Mouse (Mus musculus) ovary, postnatal 36 days (tissue): ENCODE results near the gene AI837181.

Source experiments
- DNase-seq: peaks from one replicate; pipeline ENCODE4 v3.0.0; 2022; ENCODE audit warnings: low spot score, mixed read lengths

The AI837181 gene

DNA sequence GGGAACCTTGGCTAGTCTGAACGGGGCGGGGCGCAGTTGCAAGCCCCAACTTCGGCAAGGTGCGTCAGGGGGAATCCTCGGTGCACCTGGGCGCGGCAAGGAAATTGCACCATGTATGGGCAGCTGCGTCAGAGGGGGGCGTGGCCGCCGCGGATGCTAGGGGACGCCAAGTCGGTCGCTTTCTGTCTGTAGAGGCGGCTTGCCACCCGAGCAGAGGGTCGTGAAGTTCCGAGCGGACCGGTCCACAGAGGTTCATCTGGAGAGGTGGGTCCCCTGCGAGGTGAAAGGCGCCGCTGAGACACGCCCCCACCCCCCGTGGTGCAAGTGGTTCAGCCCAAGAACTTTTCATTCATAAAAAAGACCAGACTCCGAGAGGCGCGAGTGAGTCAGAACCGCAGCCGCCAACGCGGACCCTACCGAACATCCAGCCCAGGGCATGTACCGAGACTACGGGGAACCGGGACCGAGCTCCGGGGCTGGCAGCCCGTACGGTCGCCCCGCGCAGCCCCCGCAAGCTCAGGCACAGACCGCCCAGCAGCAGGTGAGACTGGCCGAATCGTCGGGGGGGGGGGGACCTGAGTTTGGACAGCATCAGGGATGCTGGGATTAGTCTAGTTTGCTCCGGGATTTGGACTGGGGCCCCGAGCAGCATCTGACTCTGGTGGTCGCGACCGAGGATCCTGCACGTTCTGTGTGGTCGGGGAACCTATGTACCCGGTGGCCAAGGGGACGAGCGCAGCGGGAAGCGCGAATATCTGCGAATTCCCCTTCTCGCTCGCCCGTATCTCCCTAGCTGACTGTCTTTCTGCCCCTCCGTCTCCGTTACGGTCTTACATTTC lies 22.8 kb downstream of the AI837181 start, which contains the start of gene Fosl1:
Gene Fosl1 (plus strand): TSS at position 33 of the 839 bp plus-strand sequence.
- peak; percentile 64 for DNase-seq

DNA sequence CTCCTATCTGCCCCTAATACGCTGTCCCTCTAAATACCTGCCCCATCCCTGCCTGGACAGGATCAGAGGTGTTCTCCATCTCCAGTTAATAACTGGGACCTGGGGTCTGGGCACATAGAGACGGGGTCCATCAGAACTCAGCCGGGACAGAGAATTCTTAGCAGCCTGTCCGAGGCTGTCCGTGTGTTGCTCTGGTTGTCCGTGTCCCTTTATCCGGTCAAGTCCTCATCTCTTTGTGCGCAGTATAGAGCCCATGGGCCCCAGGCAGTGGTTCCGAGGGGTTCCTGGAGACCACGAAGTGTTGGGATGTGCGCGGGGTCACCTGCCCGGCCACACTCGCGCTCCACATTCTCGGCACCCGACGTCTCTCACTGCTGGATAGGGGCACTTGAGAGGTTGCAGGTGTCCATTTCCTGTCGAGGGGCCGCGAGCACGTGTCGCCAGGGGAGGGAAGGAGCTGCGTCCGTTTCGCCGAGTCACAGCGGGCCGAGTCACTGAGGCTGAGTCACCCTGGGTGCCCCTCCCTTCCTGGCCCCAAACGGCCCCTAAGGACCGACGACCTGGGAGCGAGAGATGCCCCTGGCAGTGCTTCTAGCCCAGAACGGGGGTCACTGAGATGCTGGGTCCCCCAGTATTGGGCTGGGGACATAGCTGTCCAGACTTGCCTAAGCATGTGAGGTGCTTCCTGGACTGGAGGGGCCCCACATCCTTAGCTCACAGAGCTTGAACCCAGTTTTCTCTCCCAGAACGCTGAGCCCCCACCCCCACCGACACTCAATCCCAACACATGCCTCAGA lies 23.6 kb downstream of the AI837181 start:
- no peak for DNase-seq

GRCm38 (mm10) chr19:5449673-5450072 lies 24.7 kb downstream of the AI837181 start:
- DNase-seq = no peak

DNA sequence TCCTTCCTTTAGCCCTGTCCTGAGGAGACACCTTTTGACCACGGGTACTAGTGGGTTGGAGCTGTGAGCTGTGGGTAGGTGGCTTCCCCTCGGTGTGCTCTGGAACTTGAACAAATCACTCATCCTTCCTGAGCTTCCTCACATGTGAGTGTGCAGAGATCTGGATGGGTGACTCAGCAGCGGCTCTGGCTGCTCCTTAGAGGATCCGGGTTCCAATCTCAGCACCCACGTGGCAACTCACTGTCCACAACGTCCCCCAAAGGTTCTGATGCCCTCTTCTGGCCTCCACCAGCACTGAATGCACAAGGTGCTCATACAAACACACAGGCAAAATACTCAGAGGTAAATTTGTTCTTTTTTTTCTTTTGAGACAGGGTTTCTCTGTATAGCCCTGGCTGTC lies 26.8 kb downstream of the AI837181 start:
- no peak for DNase-seq

DNA sequence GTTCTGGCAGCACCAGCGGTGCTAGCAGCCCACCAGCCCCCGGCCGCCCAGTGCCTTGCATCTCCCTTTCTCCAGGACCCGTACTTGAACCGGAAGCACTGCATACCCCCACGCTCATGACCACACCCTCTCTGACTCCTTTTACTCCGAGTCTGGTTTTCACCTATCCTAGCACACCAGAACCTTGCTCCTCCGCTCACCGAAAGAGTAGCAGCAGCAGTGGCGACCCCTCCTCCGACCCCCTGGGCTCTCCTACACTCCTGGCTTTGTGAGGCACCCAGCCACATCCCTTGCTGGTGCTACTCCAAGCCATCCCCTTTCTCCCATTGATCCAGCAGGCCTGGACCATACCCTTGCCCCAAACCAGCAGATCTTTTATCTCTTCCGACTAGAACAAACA lies 30.1 kb downstream of the AI837181 start:
- no peak for DNase-seq

DNA sequence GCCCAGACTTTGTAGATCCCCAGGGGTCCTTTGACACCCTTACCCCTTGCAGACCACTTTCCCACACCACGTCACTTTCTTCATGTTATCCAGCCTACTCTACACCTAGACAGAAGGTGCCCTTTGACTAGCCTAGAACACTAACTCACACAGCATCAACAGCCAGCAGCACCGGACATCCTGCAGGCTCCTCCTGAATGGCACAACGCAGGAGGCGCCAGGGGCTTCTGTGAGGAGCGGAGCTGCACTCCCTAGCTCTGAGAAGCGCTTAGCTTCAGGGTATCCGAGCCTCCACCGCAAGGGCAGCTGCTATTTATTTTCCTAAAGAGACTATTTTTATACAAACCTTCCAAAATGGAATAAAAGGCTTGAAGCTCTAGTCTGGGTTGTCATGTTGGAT lies 30.6 kb downstream of the AI837181 start:
- DNase-seq = no peak

- DNase-seq = no peak
These were observed 31.4 kb downstream of the AI837181 start for GRCm38 (mm10) chr19:5456241-5456921.

GRCm38 (mm10) chr19:5456922-5457745 lies 32.2 kb downstream of the AI837181 start:
- peak; percentile 93 for DNase-seq

- DNase-seq = no peak
These were observed 33.0 kb downstream of the AI837181 start, which contains the start of gene Ccdc85b for GRCm38 (mm10) chr19:5457746-5458442. Ccdc85b (minus strand) TSS chr19:5457894.

- DNase-seq = no peak
These were observed 34.1 kb downstream of the AI837181 start for GRCm38 (mm10) chr19:5459019-5459418.

DNA sequence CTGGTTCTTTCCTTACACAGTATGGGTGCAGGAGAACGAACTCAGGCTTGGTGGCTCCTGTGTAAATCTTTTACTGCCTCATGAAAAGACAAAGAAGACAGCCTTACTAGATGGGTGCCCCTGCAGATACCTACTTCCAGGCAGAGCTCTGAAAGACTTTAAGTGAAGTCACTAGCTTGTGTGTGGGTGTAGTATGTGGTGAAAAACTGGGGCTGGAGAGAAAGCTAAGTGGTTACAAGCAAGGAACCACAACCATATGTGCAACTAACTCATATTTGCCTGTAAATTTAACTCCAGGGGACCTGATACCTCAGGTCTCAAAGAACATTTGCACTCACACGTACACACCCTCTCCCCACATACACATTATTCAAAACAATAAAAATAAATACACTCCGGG lies 35.0 kb downstream of the AI837181 start:
- no peak for DNase-seq

GRCm38 (mm10) chr19:5460465-5460911 lies 35.5 kb downstream of the AI837181 start, which contains the start of gene Fibp:
Fibp (plus strand) TSS chr19:5460615.
- peak; percentile 86 for DNase-seq

GRCm38 (mm10) chr19:5461411-5461810 lies 36.5 kb downstream of the AI837181 start:
- DNase-seq = no peak

DNA sequence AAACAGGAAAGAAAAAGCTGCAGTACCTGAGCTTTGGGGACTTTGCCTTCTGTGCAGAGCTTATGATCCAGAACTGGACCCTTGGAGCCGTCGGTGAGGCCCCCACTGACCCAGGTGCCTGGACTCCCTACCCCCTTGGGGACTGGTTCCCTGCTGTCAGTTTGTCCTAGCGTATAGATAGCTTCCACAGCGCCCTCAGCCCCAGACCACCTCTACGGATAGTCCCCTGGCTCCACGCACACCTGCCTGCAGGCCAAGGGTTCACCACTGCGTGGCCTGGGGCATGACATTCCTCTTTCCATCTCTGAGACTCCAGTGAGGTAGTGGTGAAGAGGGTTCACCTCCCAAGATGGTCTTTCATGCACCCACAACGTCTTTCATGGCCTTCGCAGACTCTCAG lies 38.3 kb downstream of the AI837181 start:
- no peak for DNase-seq

- peak; percentile 54 for DNase-seq
These were observed 39.0 kb downstream of the AI837181 start for GRCm38 (mm10) chr19:5463791-5464562.

- no peak for DNase-seq
These were observed 40.1 kb downstream of the AI837181 start for GRCm38 (mm10) chr19:5465037-5465436.

DNA sequence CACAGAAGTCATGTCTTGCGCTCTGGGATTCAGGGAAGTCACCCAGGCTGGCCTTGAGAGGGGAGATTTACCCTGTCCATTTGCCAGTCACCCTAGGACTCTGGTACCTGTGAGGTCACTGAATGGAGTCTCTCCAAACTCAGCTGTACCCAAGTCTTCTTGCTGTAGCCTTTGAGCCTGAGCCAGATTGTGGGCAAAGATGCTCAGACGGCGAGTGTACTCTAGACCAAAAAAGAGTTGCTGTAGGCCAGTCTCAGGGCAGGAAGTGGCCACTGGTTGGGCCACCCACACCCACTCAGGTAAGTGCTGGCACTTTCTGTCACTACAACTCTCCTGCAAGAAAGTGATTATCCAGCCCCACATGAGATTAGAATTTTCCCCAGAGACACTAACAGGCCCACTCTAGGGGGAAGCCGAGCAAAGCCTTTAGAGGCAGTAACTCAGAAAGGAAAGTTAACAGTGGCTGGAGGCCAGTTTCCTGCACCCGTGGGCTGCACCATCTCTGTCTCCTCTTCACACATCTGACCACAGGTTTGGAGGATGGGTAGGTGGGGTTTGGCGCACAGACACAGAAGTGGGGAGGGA lies 42.1 kb downstream of the AI837181 start:
- DNase-seq = no peak

- DNase-seq = no peak
These were observed 43.4 kb downstream of the AI837181 start, which contains the start of gene Ctsw for GRCm38 (mm10) chr19:5468374-5468773. Ctsw (minus strand) TSS chr19:5468507.

GRCm38 (mm10) chr19:5471846-5472245 lies 46.9 kb downstream of the AI837181 start:
- DNase-seq = no peak
